Mouse (Mus musculus): ENCODE data around the gene Rtl8b. TPM values are rescaled to one million over a fixed set of nuclear protein-coding genes. Genes with fewer than 3 reads are reported as not detected.
"Not testable (repeated sequence)": the region's sequence is repeated elsewhere in the genome, so short reads cannot be mapped to it uniquely, and the experiment has no call there.

The Rtl8b gene
- polyA plus RNA-seq, 1 experiment from 2014 or later: 55.8 TPM

- not testable (repeated sequence) for H3K4me1 ChIP-seq (ENCODE audit: control insufficient read depth, insufficient read depth, low read length); H3K9me3 ChIP-seq (ENCODE audit: control insufficient read depth, low read length); H3K27ac ChIP-seq (replicated peaks; ENCODE audit: low read depth, low read length); H3K9ac ChIP-seq (ENCODE audit: low read length); DNase-seq (ENCODE audit: low spot score); H3K36me3 ChIP-seq (ENCODE audit: control insufficient read depth, insufficient read depth, low read length); H3K27me3 ChIP-seq (ENCODE audit: control insufficient read depth, insufficient read depth, low read length); H3K4me3 ChIP-seq (ENCODE audit: low read depth, low read length); H3K4me2 ChIP-seq (ENCODE audit: low read depth, severe bottlenecking)
- WGBS: 76% methylated on average over 3 of the region's 4 CpGs
- ATAC-seq (ENCODE audit: insufficient number of reproducible peaks, low FRiP score, low TSS enrichment, low read depth): peak; percentile 13; the same call in 1 of the 2 replicates
Observed at GRCm38 (mm10) chrX:53642604-53642979, 27.6 kb downstream of the Rtl8b start.

GRCm38 (mm10) chrX:53638107-53638506, 32.1 kb downstream of the Rtl8b start:
- not testable (repeated sequence) for H3K4me2 ChIP-seq (ENCODE audit: low read depth, severe bottlenecking); H3K4me1 ChIP-seq (ENCODE audit: control insufficient read depth, insufficient read depth, low read length); H3K9me3 ChIP-seq (ENCODE audit: control insufficient read depth, low read length); H3K27ac ChIP-seq (replicated peaks; ENCODE audit: low read depth, low read length); H3K36me3 ChIP-seq (ENCODE audit: control insufficient read depth, insufficient read depth, low read length); H3K4me3 ChIP-seq (ENCODE audit: low read depth, low read length); H3K9ac ChIP-seq (ENCODE audit: low read length); ATAC-seq (ENCODE audit: insufficient number of reproducible peaks, low FRiP score, low TSS enrichment, low read depth); DNase-seq (ENCODE audit: low spot score); H3K27me3 ChIP-seq (ENCODE audit: control insufficient read depth, insufficient read depth, low read length)
- WGBS: 59% methylated on average over 3 of the region's 3 CpGs

Other genes with a start within 250 kb of the Rtl8b start
- gene Etd, start 235.5 kb downstream of the Rtl8b start, polyA plus RNA-seq (2014; fragmentation: Nextera tagmentation; extraction: Ambion mirVana): not detected in 2 replicates
- 18.9 and 19.3 TPM in 2 replicates for gene Rtl8c, start 62.4 kb downstream of the Rtl8b start, polyA plus RNA-seq (2014; fragmentation: Nextera tagmentation; extraction: Ambion mirVana)
- not detected in 2 replicates for gene Gm14597, start 61.4 kb downstream of the Rtl8b start, polyA plus RNA-seq (2014; fragmentation: Nextera tagmentation; extraction: Ambion mirVana)
- 49.5 and 52.0 TPM in 2 replicates for gene Rtl8a, start 26.7 kb downstream of the Rtl8b start, polyA plus RNA-seq (2014; fragmentation: Nextera tagmentation; extraction: Ambion mirVana)
- gene 4930502E18Rik, start 54.4 kb upstream of the Rtl8b start, polyA plus RNA-seq (2014; fragmentation: Nextera tagmentation; extraction: Ambion mirVana): 0.47 and 0.48 TPM in 2 replicates
- not detected in 2 replicates for gene 1700013H16Rik, start 87.4 kb upstream of the Rtl8b start, polyA plus RNA-seq (2014; fragmentation: Nextera tagmentation; extraction: Ambion mirVana)
- not detected in 2 replicates for gene Zfp36l3, start 106.0 kb upstream of the Rtl8b start, polyA plus RNA-seq (2014; fragmentation: Nextera tagmentation; extraction: Ambion mirVana)
- gene Xlr, start 127.3 kb upstream of the Rtl8b start, polyA plus RNA-seq (2014; fragmentation: Nextera tagmentation; extraction: Ambion mirVana): 0.15 and 0.52 TPM in 2 replicates

All from limb, embryonic 11.5 days (tissue).